Mouse (Mus musculus) ES-E14 (cell line): Measurements from ENCODE around the gene 0610030E20Rik. TPM values are rescaled to one million over a fixed set of nuclear protein-coding genes. Genes with fewer than 3 reads are reported as not detected.

Source experiments
- DNase-seq: peaks from one replicate; pipeline ENCODE4 v3.0.0-alpha.2; 2013; ENCODE audit warnings: low read depth, low spot score
- H3K27ac ChIP-seq: 2 replicates; pipeline ENCODE4 v1.5.1; 2012; ENCODE audit warnings: low read depth, mild to moderate bottlenecking, low read length, moderate library complexity, mixed read lengths; ENCODE audit not compliant: poor library complexity, insufficient read depth, severe bottlenecking
- H3K36me3 ChIP-seq: 2 replicates; pipeline ENCODE4 v1.6.1; 2012; ENCODE audit warnings: mild to moderate bottlenecking, low read length, moderate library complexity, mixed read lengths; ENCODE audit not compliant: control insufficient read depth, poor library complexity, insufficient read depth, severe bottlenecking
- H3K4me1 ChIP-seq, 2 experiments: fragments of 150-350 bp in 1 of 2; sonication (generic) in 1 of 2; 2 replicates each; pipeline ENCODE4 v1.6.1; 2012; ENCODE audit warnings: low read length in 2 of 2, mild to moderate bottlenecking in 1 of 2, mixed read lengths in 1 of 2; ENCODE audit not compliant: control insufficient read depth in 2 of 2, insufficient read depth in 2 of 2, poor library complexity in 1 of 2
- H3K4me3 ChIP-seq, 2 experiments: fragments of 150-350 bp in 1 of 2; sonication (generic) in 1 of 2; 2 replicates each; pipeline ENCODE4 v1.5.1; 2012; ENCODE audit warnings: low read length in 2 of 2, low read depth in 1 of 2, mild to moderate bottlenecking in 1 of 2, mixed read lengths in 1 of 2; ENCODE audit not compliant: insufficient read depth in 1 of 2, poor library complexity in 1 of 2, severe bottlenecking in 1 of 2
- H3K9ac ChIP-seq: 2 replicates; pipeline ENCODE4 v1.6.1; 2012; ENCODE audit warnings: low read depth, mild to moderate bottlenecking, low read length, mixed read lengths; ENCODE audit not compliant: poor library complexity, insufficient read depth, severe bottlenecking
- H3K9me3 ChIP-seq: fragments of 150-350 bp; sonication (generic); 2 replicates; pipeline ENCODE4 v1.6.1; 2012; ENCODE audit warnings: low read depth, mild to moderate bottlenecking, low read length; ENCODE audit not compliant: control insufficient read depth, insufficient read depth
- CHD2 ChIP-seq: IDR thresholded peaks from 2 replicates; pipeline ENCODE4 v1.6.1; 2014; ENCODE audit warnings: mild to moderate bottlenecking, low read depth, low read length, inconsistent platforms
- HCFC1 ChIP-seq: IDR thresholded peaks from 2 replicates; pipeline ENCODE4 v1.6.1; 2012; ENCODE audit warnings: low read length, inconsistent platforms, borderline replicate concordance; ENCODE audit not compliant: insufficient read depth
- MAFK ChIP-seq: IDR thresholded peaks from 2 replicates; pipeline ENCODE4 v1.6.1; 2014; ENCODE audit warnings: mild to moderate bottlenecking, low read depth, low read length, inconsistent platforms; ENCODE audit not compliant: insufficient read depth
- ZC3H11A ChIP-seq: IDR thresholded peaks from 2 replicates; pipeline ENCODE4 v1.6.1; 2012; ENCODE audit warnings: low read depth, mild to moderate bottlenecking, inconsistent platforms, low read length, borderline replicate concordance
- ZNF384 ChIP-seq: IDR thresholded peaks from 2 replicates; pipeline ENCODE4 v1.6.1; 2012; ENCODE audit warnings: low read depth, low read length, inconsistent platforms
- in situ Hi-C, 2 experiments: fragments of 600-800 bp; cut with MboI; formaldehyde crosslinking; loops; one replicate each; pipeline ENCODE4 v1.15.1; 2025; ENCODE audit warnings: low sequenced_read_pairs in 2 of 2, inconsistent platforms in 1 of 2; ENCODE audit not compliant: unreplicated experiment in 2 of 2
- total RNA-seq: library from RNA; depleted of rRNA; stranded (reverse); fragments of 300-350 nt; gene quantifications from 2 replicates; pipeline ENCODE4 v1.2.3, GENCODE M21; 2012; rRNA removed

0610030E20Rik gene
- total RNA-seq, 1 experiment = 7.7 TPM

GRCm38 (mm10) chr6:72399967-72400366, 52.9 kb downstream of the 0610030E20Rik start:
- H3K9me3 ChIP-seq = no peaks in the 10 kb centered on the region
- no peaks in the 10 kb centered on the region for H3K36me3 ChIP-seq
- no peak overlapping the region for H3K9ac ChIP-seq
- DNase-seq = no peak
- H3K27ac ChIP-seq = no peak overlapping the region
- in situ Hi-C loops = loop anchor here (25.0 kb wide), 1 partner anchor 437 kb away; no protein-coding TSS in a partner anchor
- no peak overlapping the region for H3K4me3 ChIP-seq
- no peaks in the 10 kb centered on the region for H3K4me1 ChIP-seq
- TF ChIP-seq MAFK = no peak
- TF ChIP-seq ZNF384 = no peak
- TF ChIP-seq HCFC1 = no peak
- no peak for TF ChIP-seq CHD2
- no peak for TF ChIP-seq ZC3H11A

- H3K9ac ChIP-seq = no peak overlapping the region
- H3K4me3 ChIP-seq = no peak overlapping the region
- H3K4me1 ChIP-seq = no peaks in the 10 kb centered on the region
- H3K27ac ChIP-seq = no peak overlapping the region
- H3K36me3 ChIP-seq = no peaks in the 10 kb centered on the region
- in situ Hi-C loops = loop anchor here (25.0 kb wide), 1 partner anchor 435 kb away; no protein-coding TSS in a partner anchor
- DNase-seq = peak; percentile 63
- TF ChIP-seq ZNF384 (no peak), HCFC1 (no peak), ZC3H11A (no peak), MAFK (no peak), CHD2 (no peak)
- no peaks in the 10 kb centered on the region for H3K9me3 ChIP-seq
These were observed 54.8 kb downstream of the 0610030E20Rik start for GRCm38 (mm10) chr6:72401875-72402274.

Other genes starting within 250 kb of the 0610030E20Rik start
- gene St3gal5, start 249.7 kb upstream of the 0610030E20Rik start, total RNA-seq = 9.4 and 13.3 TPM in 2 replicates
- gene Atoh8, start 111.7 kb upstream of the 0610030E20Rik start, total RNA-seq = 1.0 TPM in 1 of 2 replicates, not detected in the other
- not detected in 2 replicates for gene Sftpb, start 42.7 kb upstream of the 0610030E20Rik start, total RNA-seq
- gene Usp39, start 2.1 kb upstream of the 0610030E20Rik start, total RNA-seq = 62.6 and 76.9 TPM in 2 replicates
- gene Tmem150a, start 8.1 kb downstream of the 0610030E20Rik start, total RNA-seq = 21.2 and 26.1 TPM in 2 replicates
- 57.2 and 62.0 TPM in 2 replicates for gene Rnf181, start 19.6 kb downstream of the 0610030E20Rik start, total RNA-seq
- gene Vamp5, start 33.2 kb downstream of the 0610030E20Rik start, total RNA-seq = 1.0 and 1.2 TPM in 2 replicates
- gene Vamp8, start 43.4 kb downstream of the 0610030E20Rik start, total RNA-seq = 25.6 and 44.0 TPM in 2 replicates
- gene Ggcx, start 67.0 kb downstream of the 0610030E20Rik start, total RNA-seq = 22.6 and 25.2 TPM in 2 replicates
- gene Mat2a, start 92.2 kb downstream of the 0610030E20Rik start, total RNA-seq = 407 and 469 TPM in 2 replicates
- gene Sh2d6, start 174.4 kb downstream of the 0610030E20Rik start, total RNA-seq = not detected in 2 replicates
- 41.8 and 58.4 TPM in 2 replicates for gene Capg, start 197.1 kb downstream of the 0610030E20Rik start, total RNA-seq